Mouse (Mus musculus) spleen, adult 2 months (tissue): Measurements from ENCODE around the gene Rhbdl1.

Source experiments
- CTCF ChIP-seq: fragments of 200-500 bp; IDR thresholded peaks from 2 replicates; pipeline ENCODE4 v1.5.1; 2011; ENCODE audit warnings: mild to moderate bottlenecking, inconsistent platforms; ENCODE audit not compliant: insufficient read depth, insufficient read length, insufficient replicate concordance; ENCODE audit errors: extremely low read depth
- POLR2A ChIP-seq: fragments of 200-500 bp; IDR thresholded peaks from 2 replicates; pipeline ENCODE4 v1.6.1; 2011; ENCODE audit warnings: low read depth, low read length, inconsistent platforms

DNA sequence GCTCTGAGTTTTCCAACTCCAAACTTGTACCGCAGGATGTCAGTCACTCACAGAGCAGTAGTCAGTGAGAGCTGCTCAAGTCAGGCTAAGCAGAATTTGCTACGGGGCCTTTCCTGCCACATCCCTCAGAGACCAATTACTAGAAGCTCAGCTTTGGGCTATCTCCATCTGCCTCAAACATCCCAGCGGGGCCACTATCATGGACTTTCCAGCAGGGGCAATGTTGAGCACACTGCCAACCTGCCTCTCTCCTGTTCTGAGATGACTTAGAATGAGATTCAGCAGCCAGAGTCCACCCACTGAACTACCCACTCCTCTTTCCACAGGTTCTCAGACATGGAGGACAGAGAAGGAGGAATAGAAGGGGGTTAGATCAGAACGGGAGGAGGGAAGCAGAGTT lies 48.5 kb upstream of the Rhbdl1 start:
- TF ChIP-seq CTCF (peak; percentile 26; the same call in 1 of the 2 replicates), POLR2A (no peak)
